Mouse (Mus musculus): ENCODE results near the gene Zc3h6.
A peak's percentile ranks its signal among the peaks of the same experiment; 100 is the strongest.

The Zc3h6 gene

DNA sequence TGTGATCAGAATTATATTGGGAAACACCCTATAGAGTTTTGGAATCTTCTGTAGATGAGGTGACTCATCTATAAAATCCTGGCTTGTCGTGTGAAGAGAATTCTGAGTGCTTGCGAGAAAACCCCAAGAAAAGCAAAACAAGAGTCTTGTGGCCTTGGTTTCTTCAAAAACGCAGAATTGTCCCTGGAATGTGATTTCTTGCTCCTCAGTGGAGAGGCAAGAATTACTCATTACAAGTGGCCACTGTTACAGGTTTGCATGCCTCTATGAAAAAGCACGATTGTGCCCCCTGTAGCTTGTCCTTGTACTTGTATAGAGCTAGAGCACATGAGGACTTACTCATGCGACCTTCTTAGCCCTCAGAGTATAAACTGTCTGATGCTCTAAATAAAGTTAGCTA, 68.2 kb downstream of the Zc3h6 start:
- no peak for DNase-seq (ENCODE audit: low read depth, low spot score)

- no peak for DNase-seq (ENCODE audit: low read depth, low spot score)
Observed at GRCm38 (mm10) chr2:129038426-129038936, 71.3 kb downstream of the Zc3h6 start.

- no peak for DNase-seq (ENCODE audit: low read depth, low spot score)
Observed at GRCm38 (mm10) chr2:129038937-129039631, 71.9 kb downstream of the Zc3h6 start.

GRCm38 (mm10) chr2:129040567-129040966, 73.4 kb downstream of the Zc3h6 start:
- no peak for DNase-seq (ENCODE audit: low read depth, low spot score)

GRCm38 (mm10) chr2:129046172-129046845, 79.1 kb downstream of the Zc3h6 start:
- DNase-seq (ENCODE audit: low read depth, low spot score) = no peak

- no peak for DNase-seq (ENCODE audit: low read depth, low spot score)
Observed at GRCm38 (mm10) chr2:129046846-129047196, 79.6 kb downstream of the Zc3h6 start.

DNA sequence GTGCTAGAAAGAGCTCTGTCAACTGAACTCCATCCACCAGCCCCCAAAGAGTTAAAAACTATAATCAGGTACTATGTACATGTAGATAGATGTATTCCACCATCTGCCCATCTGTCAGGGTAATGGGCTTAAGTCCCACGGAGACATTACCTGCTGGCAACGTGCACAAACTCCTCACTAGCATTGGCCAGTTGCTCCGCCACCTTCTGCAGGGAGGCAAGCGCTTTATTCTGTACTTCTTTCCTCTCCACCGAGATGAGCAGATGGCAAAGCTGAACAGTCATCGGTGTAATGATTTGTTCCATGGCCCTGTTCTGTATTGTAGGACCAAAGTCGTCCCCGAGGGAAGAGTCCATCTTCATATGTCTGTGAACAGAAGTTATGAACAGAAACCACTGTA, 80.6 kb downstream of the Zc3h6 start, which contains the start of gene Vinac1:
Vinac1 (minus strand) TSS at position 362 of the 400 bp plus-strand sequence.
- DNase-seq (ENCODE audit: low read depth, low spot score) = no peak

- DNase-seq (ENCODE audit: low read depth, low spot score) = no peak
Observed at GRCm38 (mm10) chr2:129052451-129052983, 85.3 kb downstream of the Zc3h6 start.

- DNase-seq (ENCODE audit: low read depth, low spot score) = no peak
Observed at GRCm38 (mm10) chr2:129055741-129056140, 88.5 kb downstream of the Zc3h6 start.

GRCm38 (mm10) chr2:129056597-129056996, 89.4 kb downstream of the Zc3h6 start:
- no peak for DNase-seq (ENCODE audit: low read depth, low spot score)

GRCm38 (mm10) chr2:129057256-129057655, 90.1 kb downstream of the Zc3h6 start:
- DNase-seq (ENCODE audit: low read depth, low spot score) = no peak

DNA sequence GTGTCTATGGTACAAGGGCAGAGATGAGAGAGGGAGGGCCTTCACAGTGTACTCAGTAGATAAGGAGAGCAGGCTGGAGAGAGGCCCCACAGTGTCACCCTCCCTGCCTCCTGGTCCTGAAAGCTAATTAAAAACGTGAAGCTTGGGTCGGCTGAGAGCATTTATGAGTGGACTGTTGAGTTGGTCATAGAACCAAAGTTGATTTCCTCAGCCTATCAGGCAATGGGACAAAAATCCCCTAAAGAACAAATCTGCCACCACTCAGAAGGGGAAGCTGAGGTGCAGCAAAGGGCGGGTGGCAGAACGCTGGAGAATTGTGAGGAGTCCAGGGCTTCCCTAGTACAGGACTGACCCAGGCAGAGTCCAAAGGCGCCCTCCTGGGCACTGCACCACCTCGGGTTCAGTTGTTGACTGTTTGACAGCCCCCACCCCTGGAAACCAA, 90.7 kb downstream of the Zc3h6 start:
- DNase-seq (ENCODE audit: low read depth, low spot score) = no peak

- no peak for DNase-seq (ENCODE audit: low read depth, low spot score)
Observed at GRCm38 (mm10) chr2:129061456-129062059, 94.4 kb downstream of the Zc3h6 start.

GRCm38 (mm10) chr2:129065437-129066282, 98.5 kb downstream of the Zc3h6 start, which contains the start of gene Ttl:
Gene Ttl (plus strand): TSS chr2:129065942.
- peak; percentile 52 for DNase-seq (ENCODE audit: low read depth, low spot score)

GRCm38 (mm10) chr2:129066326-129066725, 99.1 kb downstream of the Zc3h6 start:
- DNase-seq (ENCODE audit: low read depth, low spot score) = no peak
